Mouse (Mus musculus): ENCODE data around the gene Desi1.

DNA sequence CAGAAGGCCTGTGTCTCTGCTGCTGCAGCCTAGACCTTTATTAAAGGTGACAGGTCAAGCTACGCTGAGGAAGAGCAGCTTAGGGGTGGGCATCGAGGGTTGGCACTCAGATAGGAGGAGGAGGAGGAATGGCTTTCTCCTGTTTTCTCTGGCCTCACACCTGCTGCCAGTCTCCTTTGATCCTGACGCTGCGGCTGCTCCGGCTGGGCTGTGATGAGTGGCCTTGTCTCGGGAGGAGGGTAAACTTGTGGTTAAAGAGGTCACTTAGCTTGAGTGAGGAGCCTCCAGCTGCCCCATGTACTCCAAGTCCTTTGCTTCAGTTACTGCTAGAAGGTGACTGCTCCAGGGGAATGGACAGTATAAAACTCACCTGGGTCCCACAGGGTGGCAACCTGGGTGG is 39.7 kb downstream of the Desi1 start:
- no peak for TF ChIP-seq CTCF (IDR thresholded peaks at IDR 0.05; ENCODE audit: borderline replicate concordance, insufficient read depth, low read length)
- TF ChIP-seq POLR2A (IDR thresholded peaks at IDR 0.05; ENCODE audit: low read depth, low read length), result no peak
